Mouse (Mus musculus): ENCODE results near the gene Pmch. TPM values are rescaled to one million over a fixed set of nuclear protein-coding genes. Genes with fewer than 3 reads are reported as not detected.

The Pmch gene
- polyA plus RNA-seq (2015; fragmentation: Illumina TruSeq; extraction: RNeasy Lipid Tissue Mini Kit (QIAGEN cat#74804); ENCODE audit: low read depth, low replicate concordance): 2.4 TPM

GRCm38 (mm10) chr10:88090772-88091171 lies at the start of gene Pmch:
Gene Pmch, plus strand, starts transcription at chr10:88091072.

Other genes with a start within 250 kb of the Pmch start
- 5.4 TPM for gene Igf1, start 232.8 kb upstream of the Pmch start, polyA plus RNA-seq (2015; fragmentation: Illumina TruSeq; extraction: RNeasy Lipid Tissue Mini Kit (QIAGEN cat#74804); ENCODE audit: low read depth, low replicate concordance)
- 0.48 TPM for gene Parpbp, start 55.9 kb downstream of the Pmch start, polyA plus RNA-seq (2015; fragmentation: Illumina TruSeq; extraction: RNeasy Lipid Tissue Mini Kit (QIAGEN cat#74804); ENCODE audit: low read depth, low replicate concordance)
- gene Nup37, start 55.9 kb downstream of the Pmch start, polyA plus RNA-seq (2015; fragmentation: Illumina TruSeq; extraction: RNeasy Lipid Tissue Mini Kit (QIAGEN cat#74804); ENCODE audit: low read depth, low replicate concordance): 9.6 TPM
- 41.9 TPM for gene Washc3, start 110.0 kb downstream of the Pmch start, polyA plus RNA-seq (2015; fragmentation: Illumina TruSeq; extraction: RNeasy Lipid Tissue Mini Kit (QIAGEN cat#74804); ENCODE audit: low read depth, low replicate concordance)